Mouse (Mus musculus) heart, adult 2 months (tissue): Measurements from ENCODE around the gene Jsrp1.

Experiments
- CTCF ChIP-seq: fragments of 200-600 bp; IDR thresholded peaks from 2 replicates; pipeline ENCODE4 v1.8.1; 2022; ENCODE audit warnings: antibody characterized with exemption, mild to moderate bottlenecking, moderate library complexity
- EP300 ChIP-seq: fragments of 200-500 bp; IDR thresholded peaks from 2 replicates; pipeline ENCODE4 v1.6.1; 2011; ENCODE audit warnings: low read depth, low read length, control low read depth; ENCODE audit not compliant: insufficient read depth
- POLR2A ChIP-seq: fragments of 200-500 bp; IDR thresholded peaks from 2 replicates; pipeline ENCODE4 v1.6.1; 2011; ENCODE audit warnings: mild to moderate bottlenecking, low read depth, low read length, control low read depth; ENCODE audit not compliant: insufficient read depth

DNA sequence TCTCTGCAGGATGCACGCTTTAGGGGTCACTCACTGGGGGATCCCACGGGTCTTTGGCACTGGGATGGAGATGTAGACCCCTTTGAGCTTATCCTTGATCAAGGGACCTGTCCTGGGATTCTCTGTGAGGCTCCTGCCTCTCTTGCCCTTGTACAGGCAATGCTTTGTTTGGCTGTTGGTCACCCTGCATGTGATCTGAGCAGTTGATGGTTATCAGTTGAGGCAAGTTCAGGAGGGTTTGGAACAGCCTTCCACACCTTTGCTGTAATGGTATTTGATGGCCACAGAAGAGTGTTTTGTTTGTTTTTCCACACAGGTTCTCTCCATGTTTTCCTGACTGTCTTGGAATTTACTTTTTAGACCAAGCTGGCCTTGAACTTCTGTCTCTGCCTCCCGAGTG lies 51.5 kb downstream of the Jsrp1 start:
- TF ChIP-seq POLR2A = no peak
- TF ChIP-seq EP300 = no peak
- no peak for TF ChIP-seq CTCF
